In genomic region chr9:115703791-115704190, GRCm38 (mm10) we compare ENCODE assay signal across 19 mouse cellular contexts.
A peak's percentile ranks its signal among the peaks of the same experiment; 100 is the strongest.
DNase-seq lines count a peak whose midpoint lies in the region; ATAC-seq lines count a peak whose summit lies in the region.
"Had no signal": no experiment of that assay in that cellular context is flagged by ENCODE, and none has a peak within 500 bp of the region (broad histone marks: within the 10 kb centered on the region; RNA-seq: fewer than 3 reads in every experiment).

No protein-coding gene starts in this region.

- no peak overlapping the region for H3K9ac ChIP-seq in midbrain, embryonic 11.5 days (ENCODE audit: low read length)
- H3K9ac ChIP-seq: embryonic facial prominence, embryonic 12.5 days; heart, embryonic 15.5 days; hindbrain, embryonic 13.5 days; liver, embryonic 12.5 days; liver, postnatal 0 days; neural tube, embryonic 12.5 days had no signal

- H3K27me3 ChIP-seq in midbrain, embryonic 11.5 days (ENCODE audit: control insufficient read depth, insufficient read depth, low read length): no peaks in the 10 kb centered on the region
- H3K27me3 ChIP-seq: embryonic facial prominence, embryonic 12.5 days; heart, embryonic 15.5 days; hindbrain, embryonic 13.5 days; liver, embryonic 12.5 days; neural tube, embryonic 12.5 days had no signal

- no peak overlapping the region for H3K27ac ChIP-seq in midbrain, embryonic 11.5 days (ENCODE audit: low read depth, low read length)
- H3K27ac ChIP-seq: embryonic facial prominence, embryonic 12.5 days; forebrain, embryonic 10.5 days; heart, embryonic 10.5 days; heart, embryonic 15.5 days; hindbrain, embryonic 13.5 days; liver, embryonic 12.5 days; macrophage; neural tube, embryonic 12.5 days had no signal

- peaks cover 4% of the 10 kb centered on the region; the same call in 1 of the 2 replicates for H3K4me1 ChIP-seq in midbrain, embryonic 11.5 days (ENCODE audit: control insufficient read depth, insufficient read depth, low read length)
- H3K4me1 ChIP-seq: neural tube, embryonic 12.5 days had no signal

- WGBS in midbrain, embryonic 11.5 days: 89% methylated on average over 7 of the region's 7 CpGs

- H3K4me3 ChIP-seq in midbrain, embryonic 11.5 days (ENCODE audit: low read depth, low read length): no peak overlapping the region
- H3K4me3 ChIP-seq: embryonic facial prominence, embryonic 12.5 days; forebrain, embryonic 10.5 days; heart, embryonic 10.5 days; heart, embryonic 15.5 days; hindbrain, embryonic 13.5 days; liver, embryonic 12.5 days; neural tube, embryonic 12.5 days had no signal

- no peak overlapping the region for H3K4me2 ChIP-seq in midbrain, embryonic 11.5 days
- H3K4me2 ChIP-seq: embryonic facial prominence, embryonic 12.5 days; heart, embryonic 15.5 days; hindbrain, embryonic 13.5 days; liver, embryonic 12.5 days; neural tube, embryonic 12.5 days had no signal

- peak; percentile 13 for DNase-seq in retina, postnatal 1 day
- DNase-seq in retina, embryonic 14.5 days (ENCODE audit: low spot score): no peak
- DNase-seq in naive thymus-derived CD4-positive, alpha-beta T cell, adult 2 months (ENCODE audit: low read depth): peak; percentile 78
- DNase-seq in thymus, postnatal 10 days (ENCODE audit: low spot score in 2 of 2): peak; percentile 70
- DNase-seq in layer of hippocampus, adult 8-10 months (ENCODE audit: low spot score in 2 of 2): no peak
- no peak for DNase-seq in midbrain, embryonic 11.5 days (ENCODE audit: low spot score, missing footprints)
- no peak for DNase-seq in gastrocnemius, postnatal 4 days (ENCODE audit: low spot score in 2 of 2)
- DNase-seq: cerebellum, adult 11-12 months had no signal

- H3K36me3 ChIP-seq in midbrain, embryonic 11.5 days (ENCODE audit: control insufficient read depth, insufficient read depth, low read length): no peaks in the 10 kb centered on the region
- H3K36me3 ChIP-seq: embryonic facial prominence, embryonic 12.5 days; forebrain, embryonic 10.5 days; G1E; heart, embryonic 10.5 days; heart, embryonic 15.5 days; hindbrain, embryonic 13.5 days; liver, embryonic 12.5 days; neural tube, embryonic 12.5 days had no signal

- H3K9me3 ChIP-seq in midbrain, embryonic 11.5 days (ENCODE audit: control insufficient read depth, low read length): no peaks in the 10 kb centered on the region
- H3K9me3 ChIP-seq: embryonic facial prominence, embryonic 12.5 days; forebrain, embryonic 10.5 days; heart, embryonic 10.5 days; heart, embryonic 15.5 days; hindbrain, embryonic 13.5 days; liver, embryonic 12.5 days; neural tube, embryonic 12.5 days had no signal

- ATAC-seq in erythroid progenitor cell, adult 5-6 weeks (replicated peaks; ENCODE audit: low FRiP score, poor library complexity, severe bottlenecking): no peak
- no peak for ATAC-seq in midbrain, embryonic 11.5 days (ENCODE audit: low FRiP score)
- ATAC-seq: liver, embryonic 12.5 days; liver, postnatal 0 days had no signal

Comparison
In these comparisons a context has a peak if more than half of its experiments do, and no peak if none do; other contexts are left out.
1. DNase-seq: peak in retina, postnatal 1 day (single experiment), naive thymus-derived CD4-positive, alpha-beta T cell, adult 2 months (single experiment) and thymus, postnatal 10 days (2 of 2); none in retina, embryonic 14.5 days (single experiment), layer of hippocampus, adult 8-10 months (0 of 2), midbrain, embryonic 11.5 days (single experiment) and gastrocnemius, postnatal 4 days (0 of 2).